Mouse (Mus musculus): ENCODE measurements around the gene Stag2.
A peak's percentile ranks its signal among the peaks of the same experiment; 100 is the strongest.

DNA sequence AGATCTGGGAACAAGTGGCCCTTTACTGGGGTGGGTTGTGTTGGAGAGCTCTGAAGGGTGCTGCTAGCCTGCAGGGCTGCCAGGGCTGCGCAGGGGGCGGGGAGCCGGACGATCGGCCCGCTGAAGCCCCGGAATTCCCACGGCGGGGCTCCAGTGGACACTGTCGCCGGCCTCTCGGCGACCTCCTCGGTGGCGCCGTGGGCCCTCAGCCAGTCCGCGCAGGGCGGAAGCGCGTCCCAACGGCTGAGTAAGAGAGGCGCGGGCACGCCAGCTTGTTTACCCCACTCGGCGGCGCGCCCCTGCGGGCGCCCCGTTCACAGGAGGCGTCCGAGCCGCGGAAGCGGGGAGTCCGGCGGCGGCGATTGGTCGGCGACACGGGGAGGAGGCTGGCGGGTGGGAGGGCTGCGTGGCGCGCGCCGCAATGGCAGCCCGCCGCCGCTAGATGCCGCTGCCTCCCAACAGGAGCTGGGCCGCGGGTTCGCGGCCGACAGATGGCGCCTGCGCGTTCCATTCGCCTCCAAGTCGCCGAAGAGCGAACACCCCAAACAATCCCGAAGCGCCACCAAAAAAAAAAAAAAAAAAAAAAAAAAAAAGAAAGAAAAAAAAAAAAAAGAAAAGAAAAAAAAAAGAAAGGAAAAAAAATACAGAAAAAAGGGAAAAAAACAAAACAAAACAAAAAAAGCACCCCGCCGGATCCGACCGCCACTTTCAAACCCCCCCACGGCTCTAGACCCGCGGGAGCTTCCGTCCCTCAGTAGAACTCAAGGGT, at the start of gene Stag2:
- TF ChIP-seq POLR2A (IDR thresholded peaks at IDR 0.05; ENCODE audit: insufficient read depth, low read depth, low read length): peak; percentile 44; the same call in 1 of the 2 replicates
- no peak for TF ChIP-seq EP300 (IDR thresholded peaks at IDR 0.05; ENCODE audit: insufficient read depth, low read depth, low read length)
- peak; percentile 72 for TF ChIP-seq CTCF (IDR thresholded peaks at IDR 0.05)
